Mouse (Mus musculus): ENCODE measurements at regions not wholly inside any gene's neighbourhood (a gene's known extent, or its start where the extent isn't known, plus 50 kb on each side); places are given as distances from the start of the nearest gene placed in this dataset.

DNA sequence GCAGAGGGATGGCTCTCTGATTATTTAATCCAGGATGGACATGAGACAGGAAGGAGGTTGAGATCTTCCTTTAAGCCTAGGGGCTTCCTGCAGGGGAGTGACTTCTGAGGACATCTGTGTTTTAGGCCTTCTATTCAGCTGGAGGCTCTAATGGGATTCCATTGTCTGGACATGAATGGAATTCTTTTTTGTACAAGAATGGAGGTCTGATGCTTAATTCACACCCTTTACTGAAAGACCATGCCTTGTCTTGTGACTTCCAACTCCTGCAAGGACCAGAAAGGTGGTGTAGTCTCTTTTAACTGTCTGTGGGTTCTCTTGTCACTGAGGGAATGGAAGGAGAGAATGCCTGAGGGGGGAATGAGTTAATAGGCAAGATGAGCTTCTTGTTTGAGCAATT lies 106.5 kb downstream of the 1810013L24Rik start:
- no peaks in the 10 kb centered on the region for H3K79me2 ChIP-seq (ENCODE audit: control insufficient read depth, insufficient read depth)
- no peaks in the 10 kb centered on the region for H3K36me3 ChIP-seq (ENCODE audit: control insufficient read depth, insufficient read depth)
- H3K79me3 ChIP-seq (ENCODE audit: low read depth), result no peaks in the 10 kb centered on the region
- TF ChIP-seq MAX (IDR thresholded peaks at IDR 0.05) (no peak), FOSL1 (IDR thresholded peaks at IDR 0.05; ENCODE audit: insufficient read depth, low read length, poor library complexity, severe bottlenecking) (no peak), CTCF (IDR thresholded peaks at IDR 0.05; ENCODE audit: control insufficient read depth, insufficient read depth, insufficient read length) (no peak), MYOG (IDR thresholded peaks at IDR 0.05; ENCODE audit: control insufficient read depth, extremely low read depth, insufficient read length) (no peak), USF1 (IDR thresholded peaks at IDR 0.05; ENCODE audit: low read depth) (no peak), CEBPB (IDR thresholded peaks at IDR 0.05; ENCODE audit: low read depth) (no peak), MYOD1 (IDR thresholded peaks at IDR 0.05; ENCODE audit: control insufficient read depth, insufficient read length, low read depth) (no peak)
- H3K27me3 ChIP-seq (ENCODE audit: control insufficient read depth, insufficient read depth, insufficient read length), result no peaks in the 10 kb centered on the region
- H3K4me3 ChIP-seq (ENCODE audit: insufficient read depth, poor library complexity, severe bottlenecking), result no peak overlapping the region
- H3ac ChIP-seq (ENCODE audit: control insufficient read depth, insufficient read length, low read depth), result no peak overlapping the region

DNA sequence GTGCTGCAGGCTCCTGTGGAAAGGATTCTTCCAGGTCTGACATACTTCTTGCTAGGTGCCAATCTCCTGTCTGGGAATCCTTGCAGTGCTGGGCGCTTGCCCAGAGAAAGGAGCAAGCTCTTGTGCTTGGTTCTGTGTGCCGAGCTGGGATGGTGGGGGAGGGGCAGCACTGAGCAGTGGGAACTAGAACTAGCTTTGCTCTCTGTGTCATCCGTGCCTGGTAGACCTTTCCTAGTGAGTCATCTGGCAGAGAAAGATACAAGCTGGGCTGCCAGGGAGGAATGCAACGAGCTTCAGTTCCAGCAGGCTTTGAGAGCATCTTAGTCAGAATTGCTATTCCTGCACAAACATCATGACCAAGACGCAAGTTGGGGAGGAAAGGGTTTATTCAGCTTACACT lies 108.6 kb downstream of the 1810013L24Rik start:
- Histone ChIP-seq H3K79me2 (ENCODE audit: control insufficient read depth, insufficient read depth) (no peaks in the 10 kb centered on the region), H3ac (ENCODE audit: control insufficient read depth, insufficient read length, low read depth) (no peak overlapping the region), H3K79me3 (ENCODE audit: low read depth) (no peaks in the 10 kb centered on the region), H3K4me3 (ENCODE audit: insufficient read depth, poor library complexity, severe bottlenecking) (no peak overlapping the region), H3K36me3 (ENCODE audit: control insufficient read depth, insufficient read depth) (no peaks in the 10 kb centered on the region), H3K27me3 (ENCODE audit: control insufficient read depth, insufficient read depth, insufficient read length) (no peaks in the 10 kb centered on the region)
- TF ChIP-seq MYOD1 (IDR thresholded peaks at IDR 0.05; ENCODE audit: control insufficient read depth, insufficient read length, low read depth), result no peak
- no peak for TF ChIP-seq CTCF (IDR thresholded peaks at IDR 0.05; ENCODE audit: control insufficient read depth, insufficient read depth, insufficient read length)
- TF ChIP-seq FOSL1 (IDR thresholded peaks at IDR 0.05; ENCODE audit: insufficient read depth, low read length, poor library complexity, severe bottlenecking), result no peak
- no peak for TF ChIP-seq USF1 (IDR thresholded peaks at IDR 0.05; ENCODE audit: low read depth)
- TF ChIP-seq CEBPB (IDR thresholded peaks at IDR 0.05; ENCODE audit: low read depth), result no peak
- no peak for TF ChIP-seq MYOG (IDR thresholded peaks at IDR 0.05; ENCODE audit: control insufficient read depth, extremely low read depth, insufficient read length)
- TF ChIP-seq MAX (IDR thresholded peaks at IDR 0.05), result no peak

DNA sequence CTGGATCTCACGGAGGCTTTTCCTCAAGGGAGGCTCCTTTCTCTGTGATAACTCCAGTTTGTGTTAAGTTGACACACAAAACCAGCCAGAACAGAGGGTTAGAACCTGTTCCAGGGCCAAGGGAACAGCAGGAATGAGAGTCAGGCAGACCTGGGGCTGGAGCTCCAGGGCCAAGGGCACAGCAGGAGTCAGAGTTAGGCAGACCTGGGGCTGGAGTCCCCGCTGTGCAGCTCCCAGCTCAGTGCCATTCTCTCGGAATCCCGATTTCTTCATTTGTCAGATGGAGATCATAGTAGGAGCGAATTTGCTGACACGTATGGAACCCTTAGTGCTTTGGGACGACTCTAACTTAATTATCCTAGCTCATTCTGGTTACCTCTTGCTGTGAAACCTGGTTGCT lies 109.2 kb downstream of the 1810013L24Rik start:
- H3K36me3 ChIP-seq (ENCODE audit: control insufficient read depth, insufficient read depth), result no peaks in the 10 kb centered on the region
- H3K79me3 ChIP-seq (ENCODE audit: low read depth), result no peaks in the 10 kb centered on the region
- H3ac ChIP-seq (ENCODE audit: control insufficient read depth, insufficient read length, low read depth), result no peak overlapping the region
- no peaks in the 10 kb centered on the region for H3K27me3 ChIP-seq (ENCODE audit: control insufficient read depth, insufficient read depth, insufficient read length)
- no peaks in the 10 kb centered on the region for H3K79me2 ChIP-seq (ENCODE audit: control insufficient read depth, insufficient read depth)
- TF ChIP-seq CEBPB (IDR thresholded peaks at IDR 0.05; ENCODE audit: low read depth) (no peak), MYOG (IDR thresholded peaks at IDR 0.05; ENCODE audit: control insufficient read depth, extremely low read depth, insufficient read length) (no peak), MAX (IDR thresholded peaks at IDR 0.05) (no peak), CTCF (IDR thresholded peaks at IDR 0.05; ENCODE audit: control insufficient read depth, insufficient read depth, insufficient read length) (no peak), MYOD1 (IDR thresholded peaks at IDR 0.05; ENCODE audit: control insufficient read depth, insufficient read length, low read depth) (no peak), FOSL1 (IDR thresholded peaks at IDR 0.05; ENCODE audit: insufficient read depth, low read length, poor library complexity, severe bottlenecking) (no peak), USF1 (IDR thresholded peaks at IDR 0.05; ENCODE audit: low read depth) (no peak)
- H3K4me3 ChIP-seq (ENCODE audit: insufficient read depth, poor library complexity, severe bottlenecking), result no peak overlapping the region

- Histone ChIP-seq H3K27me3 (ENCODE audit: control insufficient read depth, insufficient read depth, insufficient read length) (peaks cover 4% of the 10 kb centered on the region), H3ac (ENCODE audit: control insufficient read depth, insufficient read length, low read depth) (no peak overlapping the region)
- no peak for TF ChIP-seq MAX (IDR thresholded peaks at IDR 0.05)
- no peak for TF ChIP-seq CTCF (IDR thresholded peaks at IDR 0.05; ENCODE audit: control insufficient read depth, insufficient read depth, insufficient read length)
- TF ChIP-seq FOSL1 (IDR thresholded peaks at IDR 0.05; ENCODE audit: insufficient read depth, low read length, poor library complexity, severe bottlenecking), result no peak
- no peak for TF ChIP-seq MYOG (IDR thresholded peaks at IDR 0.05; ENCODE audit: control insufficient read depth, extremely low read depth, insufficient read length)
These were observed 114.7 kb downstream of the 1810013L24Rik start for GRCm38 (mm10) chr16:8944412-8945102.

GRCm38 (mm10) chr16:8947846-8948245 lies 117.9 kb downstream of the 1810013L24Rik start:
- no peaks in the 10 kb centered on the region for H3K79me2 ChIP-seq (ENCODE audit: control insufficient read depth, insufficient read depth)
- no peaks in the 10 kb centered on the region for H3K79me3 ChIP-seq (ENCODE audit: low read depth)
- H3K4me3 ChIP-seq (ENCODE audit: insufficient read depth, poor library complexity, severe bottlenecking), result no peak overlapping the region
- H3K27me3 ChIP-seq (ENCODE audit: control insufficient read depth, insufficient read depth, insufficient read length), result peaks cover 4% of the 10 kb centered on the region
- no peak for TF ChIP-seq MYOD1 (IDR thresholded peaks at IDR 0.05; ENCODE audit: control insufficient read depth, insufficient read length, low read depth)
- no peak for TF ChIP-seq CTCF (IDR thresholded peaks at IDR 0.05; ENCODE audit: control insufficient read depth, insufficient read depth, insufficient read length)
- no peak for TF ChIP-seq FOSL1 (IDR thresholded peaks at IDR 0.05; ENCODE audit: insufficient read depth, low read length, poor library complexity, severe bottlenecking)
- no peak for TF ChIP-seq MAX (IDR thresholded peaks at IDR 0.05)
- no peak for TF ChIP-seq USF1 (IDR thresholded peaks at IDR 0.05; ENCODE audit: low read depth)
- TF ChIP-seq CEBPB (IDR thresholded peaks at IDR 0.05; ENCODE audit: low read depth), result no peak
- no peak for TF ChIP-seq MYOG (IDR thresholded peaks at IDR 0.05; ENCODE audit: control insufficient read depth, extremely low read depth, insufficient read length)
- no peaks in the 10 kb centered on the region for H3K36me3 ChIP-seq (ENCODE audit: control insufficient read depth, insufficient read depth)
- no peak overlapping the region for H3ac ChIP-seq (ENCODE audit: control insufficient read depth, insufficient read length, low read depth)

More at GRCm38 (mm10) chr16:8944412-8945102, 114.7 kb downstream of the 1810013L24Rik start:
- no peaks in the 10 kb centered on the region for H3K36me3 ChIP-seq (ENCODE audit: control insufficient read depth, insufficient read depth)
- no peaks in the 10 kb centered on the region for H3K79me2 ChIP-seq (ENCODE audit: control insufficient read depth, insufficient read depth)
- no peak overlapping the region for H3K4me3 ChIP-seq (ENCODE audit: insufficient read depth, poor library complexity, severe bottlenecking)
- no peaks in the 10 kb centered on the region for H3K79me3 ChIP-seq (ENCODE audit: low read depth)

Measured in C2C12 (cell line).